Mouse (Mus musculus): ENCODE measurements at regions not wholly inside any gene's neighbourhood (a gene's known extent, or its start where the extent isn't known, plus 50 kb on each side); places are given as distances from the start of the nearest gene placed in this dataset.

DNA sequence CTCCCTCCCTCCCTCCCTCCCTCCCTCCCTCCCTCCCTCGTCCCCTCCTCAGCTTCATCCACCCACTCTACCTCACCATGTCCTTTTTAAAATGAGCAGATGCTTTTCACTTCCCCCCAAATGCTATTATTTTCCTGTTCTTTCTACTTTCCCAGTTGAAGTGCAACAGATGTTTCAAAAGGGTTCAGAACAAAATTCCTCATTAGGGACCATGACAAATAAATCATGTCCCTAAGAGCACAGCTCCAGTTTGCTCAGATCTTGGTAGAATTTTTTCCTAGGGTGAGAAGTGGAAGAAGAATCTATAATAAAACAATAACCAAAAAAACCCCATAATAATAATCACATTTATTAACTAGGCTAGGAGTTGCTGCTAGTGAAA lies 323.5 kb downstream of the Etaa1 start:
- DNase-seq, result no peak

DNA sequence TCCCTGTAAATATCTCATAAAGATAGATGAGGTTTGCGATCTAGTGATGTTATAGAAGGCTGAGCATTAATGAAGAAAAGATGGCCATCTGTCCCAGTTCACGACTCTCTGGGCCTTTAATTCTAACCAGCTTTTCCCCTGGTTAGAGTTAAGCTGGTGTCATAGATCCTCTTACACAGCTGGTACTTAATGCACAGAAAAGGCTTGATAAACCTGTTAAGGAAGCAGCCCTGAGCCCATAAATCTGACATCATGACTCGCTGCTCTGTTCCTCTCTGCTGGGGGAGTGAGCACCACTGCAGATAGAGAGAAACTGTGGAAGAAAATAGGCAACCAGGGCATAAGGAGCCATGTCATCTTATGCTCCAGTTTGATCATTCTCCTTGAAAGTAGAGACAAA lies 316.5 kb downstream of the Etaa1 start:
- DNase-seq, result no peak

DNA sequence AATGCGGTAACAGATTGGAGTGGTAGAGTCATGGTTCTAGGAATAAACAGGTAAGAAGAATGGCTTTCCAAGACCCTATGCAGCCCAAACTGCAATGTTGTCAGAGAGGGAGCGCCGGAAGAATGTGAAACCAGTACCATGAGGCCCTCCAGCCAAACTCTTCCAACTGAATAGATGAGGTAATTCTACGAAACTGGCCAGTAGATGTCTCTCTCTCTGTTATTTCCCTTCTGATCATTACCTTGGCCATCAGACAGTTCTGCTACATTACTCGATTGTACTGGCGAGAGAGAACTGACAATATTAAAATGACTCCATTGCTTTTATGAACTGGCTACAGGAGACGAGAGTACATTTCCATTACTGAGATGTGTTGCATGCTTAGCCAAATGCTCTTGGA lies 313.8 kb downstream of the Etaa1 start:
- DNase-seq, result no peak

DNA sequence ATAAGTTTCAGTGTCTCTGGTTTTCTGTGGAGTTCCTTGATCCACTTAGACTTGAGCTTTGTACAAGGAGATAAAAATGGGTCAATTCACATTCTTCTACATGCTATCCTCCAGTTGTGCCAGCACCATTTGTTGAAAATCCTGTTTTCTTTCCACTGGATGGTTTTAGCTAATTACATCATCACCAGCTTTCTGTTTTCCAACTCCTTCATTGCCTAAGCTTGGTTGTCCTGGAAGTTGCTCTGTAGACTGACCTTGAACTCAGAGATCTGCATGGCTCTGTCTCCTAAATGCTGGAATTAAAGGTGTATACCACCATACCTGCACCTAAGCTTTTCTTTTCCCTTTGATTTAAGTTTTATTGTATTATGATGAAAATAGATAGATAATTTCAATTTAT lies 306.2 kb downstream of the Etaa1 start:
- no peak for DNase-seq

DNA sequence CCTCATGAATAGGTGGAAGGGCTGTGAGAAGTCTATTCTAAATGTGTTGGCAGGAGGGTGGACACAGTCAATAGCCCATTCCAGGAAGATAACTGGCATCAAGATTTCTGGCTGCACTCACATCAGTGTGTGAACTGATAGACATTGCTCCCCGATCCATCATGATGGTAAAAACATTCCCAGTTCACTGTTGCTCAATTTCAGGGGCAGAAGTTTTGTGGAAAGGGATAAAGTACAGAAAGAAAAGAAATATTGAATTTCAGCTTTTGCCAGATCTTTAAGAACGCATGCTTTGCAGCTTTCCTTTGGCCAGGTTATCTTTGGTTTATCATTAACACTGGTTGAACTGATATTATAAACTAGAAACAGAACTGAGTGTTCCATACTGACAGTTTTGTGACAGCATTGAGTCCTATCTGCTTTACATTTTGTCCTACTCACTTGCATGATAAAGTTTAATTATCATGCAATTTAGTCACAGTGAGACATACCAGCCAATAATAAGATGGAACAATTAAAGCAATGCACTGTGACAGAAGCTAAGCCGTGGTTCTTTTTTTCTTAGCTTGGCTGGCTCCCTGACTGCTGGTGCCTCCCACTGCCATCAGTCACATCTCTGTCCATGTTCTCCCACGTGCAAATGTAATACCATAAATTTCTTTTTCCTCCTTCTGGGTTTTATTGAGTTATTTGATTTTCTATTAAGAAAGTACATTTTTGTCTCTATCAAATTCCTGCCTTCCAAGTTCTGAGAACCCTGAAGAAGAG lies 302.1 kb downstream of the Etaa1 start:
- DNase-seq, result no peak

DNA sequence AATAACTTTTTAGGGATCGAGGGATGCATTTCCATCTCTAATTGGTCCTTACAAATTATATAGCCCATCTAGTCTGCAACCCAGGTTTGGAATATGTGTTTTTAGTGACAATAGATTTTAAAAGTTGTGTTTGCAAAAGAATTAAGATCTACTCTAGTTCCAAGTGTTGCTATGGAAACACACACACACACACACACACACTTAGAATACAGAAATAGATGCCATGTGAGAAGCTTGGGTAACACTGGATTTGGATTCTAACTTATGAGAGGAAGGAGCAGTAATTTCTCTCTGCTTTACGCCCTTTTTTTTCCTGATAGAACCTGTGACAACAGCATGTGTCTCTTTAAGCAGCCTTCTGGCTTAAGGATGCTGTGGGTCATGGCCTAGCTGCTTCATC lies 297.8 kb downstream of the Etaa1 start:
- no peak for DNase-seq

DNA sequence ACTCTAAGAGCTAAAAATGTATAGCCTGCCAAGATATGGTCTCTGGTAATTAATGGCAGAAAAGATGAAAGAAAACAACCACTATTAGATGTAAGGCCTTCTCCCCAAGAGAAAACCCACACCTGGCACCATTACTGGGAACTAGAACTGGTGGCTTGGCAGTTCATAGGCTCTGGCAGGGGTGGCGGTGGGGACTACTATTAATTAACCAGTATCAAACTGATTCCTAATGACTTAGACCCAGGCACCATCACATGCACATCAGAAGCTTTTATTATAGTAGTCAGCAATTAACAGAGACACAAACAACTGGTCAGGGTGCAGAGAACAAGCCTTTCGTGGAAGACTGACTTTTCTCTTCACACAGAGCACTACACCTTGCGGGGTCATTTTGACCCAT lies 296.0 kb downstream of the Etaa1 start:
- no peak for DNase-seq

DNA sequence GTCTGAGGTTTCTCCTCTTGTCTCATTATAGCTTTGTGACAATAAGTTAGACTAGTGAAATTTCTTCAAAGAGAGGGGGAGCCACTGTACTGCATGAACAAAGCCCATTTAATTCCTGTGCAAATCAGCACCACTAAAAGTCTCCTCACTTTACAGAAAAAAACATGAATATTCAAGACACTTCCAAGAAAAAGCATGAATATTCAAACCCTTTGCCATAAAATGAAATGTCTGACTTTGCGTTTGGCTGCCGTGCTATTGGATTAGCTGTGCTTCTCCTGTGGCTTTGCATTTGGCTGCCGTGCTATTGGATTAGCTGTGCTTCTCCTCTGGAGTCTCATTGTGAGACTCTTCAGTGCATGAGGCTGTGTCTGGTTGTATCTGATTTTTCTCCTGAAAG lies 295.4 kb downstream of the Etaa1 start:
- DNase-seq, result no peak

DNA sequence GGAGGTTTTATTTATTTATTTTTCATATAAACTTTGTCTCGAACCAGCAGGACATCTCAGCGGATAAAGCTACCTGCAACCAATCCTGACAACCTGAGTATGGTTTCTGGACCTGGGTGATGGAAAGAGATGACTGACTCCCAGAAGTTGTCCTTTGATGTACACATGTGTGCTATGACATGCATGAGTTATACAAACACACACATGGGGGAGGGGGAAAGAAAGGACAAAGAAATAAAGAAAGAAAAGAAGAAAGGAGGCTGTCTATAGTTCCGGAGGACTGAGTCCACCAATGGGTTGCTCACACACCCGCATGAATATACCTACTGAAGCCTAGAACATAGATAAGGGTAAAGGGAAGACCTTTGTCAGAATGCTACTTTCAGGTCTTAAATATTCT lies 295.0 kb downstream of the Etaa1 start:
- no peak for DNase-seq

DNA sequence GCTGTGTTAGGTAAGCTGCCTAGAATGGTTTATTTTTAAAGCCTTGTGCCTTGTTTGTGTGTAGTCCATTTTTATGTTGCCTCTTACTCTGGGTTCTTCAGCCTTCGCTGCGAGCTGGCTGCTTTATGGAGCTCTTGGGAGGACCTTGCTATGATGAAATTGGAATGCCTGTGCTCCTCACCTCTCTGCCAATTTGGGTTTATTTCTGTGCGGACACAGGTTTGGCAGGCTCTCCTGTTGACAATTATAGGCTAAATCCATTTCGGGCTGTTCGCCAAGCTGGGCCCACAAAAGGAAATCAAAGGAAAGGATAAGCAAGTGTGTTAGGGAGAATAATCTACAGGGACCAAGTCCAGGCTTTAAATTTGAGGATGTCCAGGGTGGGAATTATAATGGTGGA lies 289.8 kb downstream of the Etaa1 start:
- DNase-seq, result peak; percentile 21

DNA sequence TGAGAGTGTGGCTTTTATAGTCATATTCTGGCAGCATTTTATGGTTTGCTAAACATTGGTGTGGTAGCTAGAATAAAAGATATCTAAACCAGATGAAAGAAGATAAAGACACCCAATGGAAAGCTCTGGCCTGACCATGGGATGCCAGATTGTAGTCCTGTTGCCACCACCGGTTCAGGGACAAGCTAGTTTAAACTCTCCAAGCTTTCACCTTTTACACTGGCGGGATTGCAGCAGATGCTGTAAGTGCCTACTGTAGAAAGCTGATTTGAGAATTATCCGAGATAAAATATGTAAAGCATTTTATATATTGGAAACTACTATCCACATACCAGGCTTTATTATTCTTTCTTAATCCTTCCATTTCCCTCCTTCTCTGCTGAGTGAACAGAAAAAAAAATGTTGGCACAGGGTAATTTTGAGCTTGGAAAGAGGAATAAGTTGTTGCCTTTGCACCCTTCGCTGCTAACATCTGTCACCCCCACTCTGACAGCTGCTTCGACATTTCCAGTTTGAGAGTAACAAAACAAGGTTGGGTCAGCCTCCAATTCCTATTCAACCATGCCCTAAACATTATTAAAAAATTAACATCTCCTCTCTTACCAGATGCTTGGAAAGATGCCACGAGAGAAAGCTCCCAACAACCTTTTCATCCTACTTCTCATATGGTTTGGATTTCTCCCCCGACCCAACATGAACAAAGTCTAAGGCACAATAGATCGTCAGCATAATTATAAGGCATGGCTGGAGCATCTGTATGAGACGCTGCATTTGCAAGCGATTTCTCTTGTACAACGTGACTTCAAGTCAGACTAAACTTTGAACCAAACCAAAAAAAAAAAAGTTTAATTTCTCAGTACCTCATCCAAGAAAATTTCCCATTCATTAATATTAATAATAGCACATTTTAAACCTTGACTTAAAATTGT lies 287.8 kb downstream of the Etaa1 start:
- no peak for DNase-seq

DNA sequence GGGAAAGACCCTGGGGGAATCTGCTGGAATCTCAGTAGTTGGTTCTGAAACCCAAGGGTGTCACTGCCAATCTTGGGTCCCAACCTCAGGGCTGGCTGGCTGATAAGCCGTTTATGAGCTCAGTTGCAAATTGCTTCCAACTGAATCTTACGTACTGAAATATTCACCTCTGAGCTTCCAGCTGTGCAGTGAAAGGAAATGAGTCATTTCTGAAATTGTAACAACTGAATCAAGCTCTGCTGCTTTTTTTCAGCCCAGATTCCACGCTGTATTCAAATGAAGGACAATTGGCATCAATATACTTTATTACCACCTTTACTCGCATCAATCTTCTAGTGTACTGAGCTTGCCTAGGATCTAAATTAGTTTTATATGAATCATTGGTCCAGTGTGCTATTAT lies 272.7 kb downstream of the Etaa1 start:
- DNase-seq, result no peak

DNA sequence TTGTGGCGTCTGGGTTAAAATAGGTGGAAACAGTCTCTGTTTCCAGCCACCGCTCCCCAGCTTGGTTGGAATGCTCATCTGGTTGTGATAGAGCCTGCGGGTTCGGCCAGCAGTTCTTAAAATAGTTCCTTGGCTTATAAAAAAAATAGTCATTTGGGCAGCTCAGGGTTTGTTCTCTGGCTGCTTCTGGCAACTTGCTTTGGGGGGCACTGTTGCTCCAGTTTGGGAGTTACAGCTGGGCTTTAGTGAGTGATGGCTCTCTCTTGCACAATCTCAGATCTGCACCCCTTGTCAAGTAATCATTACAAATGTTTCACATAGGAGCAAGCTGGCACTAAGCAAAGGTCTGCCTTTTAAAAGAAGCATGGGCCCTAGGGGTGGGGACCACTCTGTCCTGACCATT lies 268.0 kb downstream of the Etaa1 start:
- DNase-seq, result peak; percentile 67

DNA sequence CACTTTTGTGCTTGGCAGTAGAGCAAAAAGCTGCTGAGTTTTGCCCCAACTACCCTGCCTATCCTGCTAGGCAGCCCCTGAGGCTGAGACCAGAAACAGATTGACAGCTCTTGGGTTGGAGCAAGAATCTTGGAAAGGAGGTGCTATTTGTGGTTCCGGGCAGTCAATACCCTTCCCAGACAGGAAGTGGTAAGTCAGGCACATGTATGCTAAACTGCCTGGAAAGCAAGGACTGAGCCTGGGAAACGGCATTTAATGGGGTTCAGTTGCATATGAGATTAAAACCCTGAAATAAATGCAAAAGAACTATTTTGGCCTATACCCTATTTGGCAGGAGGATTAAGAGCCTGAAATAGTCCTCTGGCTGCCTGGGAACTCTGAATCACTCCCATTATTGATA lies 266.9 kb downstream of the Etaa1 start:
- DNase-seq, result no peak

DNA sequence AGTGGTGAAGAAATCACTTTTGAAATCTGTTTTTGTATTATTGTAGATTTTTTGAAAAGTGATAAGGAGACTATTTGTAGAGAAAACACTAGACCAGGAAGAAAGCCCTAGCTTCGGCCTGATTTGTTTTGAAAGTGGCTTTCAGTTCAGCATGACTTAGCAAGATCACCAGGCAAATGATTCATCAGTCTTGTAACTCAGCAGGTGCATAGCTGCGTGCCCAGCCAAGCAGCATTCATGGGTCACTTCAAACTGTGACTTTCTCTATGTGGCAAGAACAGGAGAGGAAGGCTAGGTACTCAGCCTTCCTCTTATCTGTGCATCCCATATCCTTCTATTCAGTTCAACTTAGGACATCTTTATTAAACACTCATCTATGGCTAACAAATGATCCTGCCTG lies 259.5 kb downstream of the Etaa1 start:
- DNase-seq, result no peak

DNA sequence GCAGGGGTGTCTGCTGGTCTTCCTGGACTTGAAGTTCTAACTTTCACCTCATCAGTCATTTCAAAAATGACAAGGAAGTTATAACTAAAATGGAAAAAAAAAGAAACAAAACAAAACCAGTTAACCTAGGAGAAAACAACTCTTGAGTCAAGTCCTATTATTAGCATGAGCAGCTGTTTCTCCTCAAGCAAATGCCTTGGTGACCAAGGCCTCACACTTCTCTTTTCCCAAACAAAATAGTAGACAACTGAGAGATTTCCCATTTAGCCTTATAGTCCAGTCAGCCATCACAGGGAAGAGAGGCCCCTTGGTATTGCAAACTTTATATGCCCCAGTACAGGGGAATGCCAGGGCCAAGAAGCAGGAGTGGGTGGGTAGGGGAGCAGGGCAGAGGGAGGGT lies 244.9 kb downstream of the Etaa1 start:
- peak; percentile 25 for DNase-seq

DNA sequence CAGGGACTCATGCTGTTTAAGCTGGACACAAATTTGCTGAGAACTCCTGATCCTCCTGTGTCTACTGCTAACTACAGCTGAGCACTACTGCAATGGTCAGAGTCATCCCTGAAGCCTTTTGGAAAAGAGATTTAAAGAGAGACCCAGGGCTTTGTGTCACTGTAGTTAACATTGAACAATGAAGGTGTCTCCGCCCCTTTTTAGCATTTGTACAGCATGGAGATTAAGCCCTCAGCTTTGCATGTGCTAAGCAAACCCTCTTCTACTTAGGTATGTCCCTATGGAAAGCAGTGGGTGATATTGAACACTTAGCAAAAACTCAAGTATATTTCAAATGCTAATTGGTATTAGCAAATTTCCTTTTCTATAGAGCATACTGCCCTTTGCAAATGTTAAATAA lies 231.6 kb downstream of the Etaa1 start:
- DNase-seq, result no peak

DNA sequence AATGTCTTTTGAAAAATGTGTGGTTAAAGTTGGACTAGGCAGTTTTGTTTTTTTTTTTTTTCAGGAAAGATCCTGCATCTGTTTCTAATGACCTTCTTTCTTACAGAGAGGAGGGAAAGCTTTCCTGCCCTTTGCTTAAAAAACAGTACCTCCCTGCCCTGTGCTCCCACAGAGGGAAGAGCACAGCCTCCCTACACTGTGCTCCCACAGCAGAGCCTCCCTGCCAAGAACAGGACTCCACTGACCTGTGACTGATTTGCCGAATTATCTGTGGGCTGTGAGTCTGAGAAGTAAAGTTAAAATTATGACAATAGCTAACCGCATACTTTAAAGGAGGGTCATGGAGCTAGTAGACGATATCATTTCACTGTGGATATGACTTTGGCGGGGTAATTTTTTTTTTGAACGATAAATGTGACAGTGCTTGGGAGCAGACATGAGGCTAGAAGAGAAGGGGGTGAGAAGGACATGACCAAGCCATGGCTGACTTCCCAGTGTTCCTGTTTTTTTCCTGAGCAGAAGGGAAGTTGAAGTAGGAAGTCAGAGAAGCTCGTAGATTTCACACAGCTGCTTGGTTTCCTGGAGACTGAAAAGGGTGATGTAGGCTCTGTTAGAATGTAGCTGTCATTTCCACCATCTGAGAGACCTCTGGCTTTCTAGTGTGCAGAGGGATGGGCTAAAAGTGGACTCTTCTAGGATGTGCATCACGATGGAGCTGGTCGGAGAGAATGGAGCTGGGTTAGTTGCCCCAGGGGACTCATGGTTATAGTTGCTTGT lies 226.2 kb downstream of the Etaa1 start:
- peak; percentile 51 for DNase-seq

DNA sequence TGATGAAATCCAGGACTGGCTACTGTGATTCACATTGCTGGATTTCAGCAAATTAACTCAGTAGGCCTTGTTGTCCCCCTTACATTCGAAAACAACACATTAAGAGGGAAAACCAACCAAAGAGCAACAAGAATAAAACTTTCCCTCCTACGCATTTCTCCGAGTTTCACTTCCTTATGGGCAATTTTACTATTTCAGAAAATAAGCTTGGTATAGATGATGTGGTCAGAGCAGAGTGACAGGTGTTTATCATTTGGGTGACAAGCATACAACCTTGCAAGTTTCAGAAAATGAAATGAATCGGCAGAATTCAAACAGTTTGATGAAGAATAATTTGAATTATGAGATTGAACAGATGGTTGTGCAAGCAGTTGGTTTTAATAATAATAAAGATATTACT lies 220.6 kb downstream of the Etaa1 start:
- no peak for DNase-seq

DNA sequence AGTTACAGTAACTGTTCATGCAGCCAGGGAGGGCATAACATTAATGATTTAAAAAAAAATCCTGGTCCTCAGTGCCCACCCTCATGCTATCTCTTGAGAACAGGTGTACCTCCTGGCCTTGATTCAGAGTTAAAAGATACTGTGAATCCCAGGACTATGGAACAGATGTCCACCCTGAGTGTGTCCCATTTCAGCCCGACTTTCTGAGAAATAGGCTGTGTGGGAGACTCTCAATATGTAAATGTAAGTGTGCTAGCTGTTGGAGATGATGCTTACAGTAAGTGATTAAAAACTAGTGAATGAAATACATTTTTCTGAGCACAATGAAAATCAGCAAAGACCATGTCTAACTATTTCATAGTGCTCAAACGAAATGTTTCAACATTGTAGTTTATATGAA lies 219.2 kb downstream of the Etaa1 start:
- no peak for DNase-seq

DNA sequence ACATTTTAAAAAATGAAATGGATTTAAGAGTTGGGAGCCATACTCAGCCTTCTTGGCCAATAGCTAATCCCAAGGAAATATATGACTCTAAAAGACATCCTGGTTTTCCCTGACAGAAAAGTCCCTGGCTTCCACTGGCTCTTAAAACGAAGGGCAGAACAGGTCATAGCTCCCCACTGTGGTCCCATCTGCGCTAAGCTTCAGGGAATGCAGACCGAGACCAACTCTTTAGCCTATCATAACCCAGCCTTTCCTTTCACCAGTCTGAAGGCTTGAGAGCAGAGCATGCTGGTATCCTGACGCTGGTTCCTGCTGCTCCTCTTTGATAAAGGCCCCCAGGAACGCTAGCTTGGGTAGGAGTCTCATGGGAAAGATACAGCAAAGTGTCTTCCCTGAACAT lies 214.8 kb downstream of the Etaa1 start:
- no peak for DNase-seq

DNA sequence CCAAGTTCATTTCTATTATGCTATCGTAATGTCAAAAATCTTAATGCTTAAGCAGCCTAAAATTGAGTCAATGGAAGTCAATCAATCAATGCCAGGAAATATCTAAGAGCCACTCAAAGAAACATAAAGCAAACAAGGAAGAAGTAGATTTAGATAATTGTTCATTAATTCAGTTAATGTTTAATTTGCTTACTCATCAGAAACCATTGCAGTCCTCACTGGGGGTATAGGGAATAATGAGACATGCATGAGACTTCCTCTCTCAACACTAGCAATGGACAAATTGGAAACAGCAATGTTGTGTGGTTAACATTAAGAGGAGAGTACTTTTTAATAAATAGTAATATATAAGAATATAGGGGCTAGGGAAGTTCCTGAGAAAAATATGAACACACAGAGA lies 209.9 kb downstream of the Etaa1 start:
- no peak for DNase-seq

DNA sequence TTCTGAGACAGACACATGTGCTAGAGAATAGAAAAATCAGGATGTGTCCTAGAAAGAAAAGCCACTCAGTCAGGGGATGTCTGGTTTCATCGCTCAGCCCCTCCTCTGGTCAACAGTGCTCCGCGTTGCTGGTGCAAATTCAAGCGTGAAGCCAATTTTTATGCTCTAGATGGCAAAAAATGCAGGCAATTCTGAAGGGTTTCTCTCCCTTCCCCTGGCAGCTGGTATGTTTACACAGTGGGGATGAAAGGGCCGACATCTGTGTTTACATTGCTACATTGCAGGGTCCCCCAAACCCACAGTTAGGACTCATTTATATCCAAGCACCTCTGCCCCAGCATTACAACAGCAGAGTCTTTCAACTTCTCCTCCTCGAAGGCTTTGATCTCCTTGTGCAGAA lies 203.3 kb downstream of the Etaa1 start:
- no peak for DNase-seq

DNA sequence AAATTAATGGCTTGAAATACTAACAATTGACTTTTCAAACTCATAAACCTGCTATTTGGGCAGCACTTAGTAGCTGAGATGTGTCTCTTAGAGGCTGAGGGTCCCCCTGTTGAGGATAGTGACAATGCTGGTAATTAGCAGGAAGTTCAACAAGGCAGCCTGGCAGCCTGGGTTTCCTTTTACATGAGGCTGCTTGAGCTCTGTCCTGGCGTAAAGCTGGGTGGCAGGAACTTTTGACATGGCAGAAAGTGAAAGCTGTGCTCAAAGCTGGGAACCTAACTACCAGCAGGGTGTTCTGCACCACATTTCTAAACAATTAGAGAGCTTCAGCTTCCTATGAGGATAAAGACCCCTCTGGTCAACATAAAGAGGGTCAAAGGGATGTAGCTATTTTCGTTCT lies 194.5 kb downstream of the Etaa1 start:
- no peak for DNase-seq

Data from kidney, postnatal 10 days (tissue).